Mouse (Mus musculus) cerebellum, adult 11-12 months (tissue): ENCODE measurements around the gene Heatr5b.

Source experiments
- DNase-seq: peaks from one replicate; pipeline ENCODE4 v3.0.0; 2022

Heatr5b gene

DNA sequence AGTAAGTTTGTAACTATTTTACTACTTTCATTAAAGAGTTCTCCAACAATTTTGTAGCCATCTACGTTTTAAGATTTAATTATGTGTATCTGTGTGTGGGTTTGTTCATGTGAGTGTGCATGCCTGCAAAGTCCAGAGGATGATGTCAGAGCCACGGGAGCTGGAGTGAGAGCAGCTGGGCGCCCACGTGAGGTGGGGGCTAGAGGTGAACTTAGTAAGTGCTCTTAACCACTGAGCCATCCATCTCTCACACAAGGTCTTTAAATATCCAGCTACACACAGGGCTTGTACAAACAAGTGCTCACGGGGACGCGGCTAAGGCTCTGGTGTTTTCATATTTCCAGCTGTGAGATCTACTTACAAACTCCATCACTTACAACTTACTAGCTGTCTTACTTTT, 69.1 kb downstream of the Heatr5b start:
- DNase-seq, result no peak

DNA sequence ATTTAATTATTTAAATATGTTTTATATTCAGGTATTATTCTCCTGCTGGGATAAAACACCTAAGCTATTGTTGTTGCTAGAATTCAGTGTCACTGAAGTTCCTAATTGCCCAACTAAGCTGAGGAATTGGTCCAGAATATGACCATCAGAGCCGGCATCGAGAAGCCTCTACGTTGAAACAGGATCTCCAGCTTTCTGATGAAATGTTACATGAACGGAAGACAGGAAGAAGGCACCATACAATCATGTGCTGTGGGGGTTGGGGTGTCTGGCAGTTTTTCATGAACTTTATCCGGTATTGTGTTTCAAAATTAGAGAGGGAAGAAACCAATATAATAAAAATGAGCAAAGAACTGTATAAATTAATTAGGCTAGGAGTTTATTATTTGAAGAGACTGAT, 71.9 kb downstream of the Heatr5b start:
- no peak for DNase-seq

DNA sequence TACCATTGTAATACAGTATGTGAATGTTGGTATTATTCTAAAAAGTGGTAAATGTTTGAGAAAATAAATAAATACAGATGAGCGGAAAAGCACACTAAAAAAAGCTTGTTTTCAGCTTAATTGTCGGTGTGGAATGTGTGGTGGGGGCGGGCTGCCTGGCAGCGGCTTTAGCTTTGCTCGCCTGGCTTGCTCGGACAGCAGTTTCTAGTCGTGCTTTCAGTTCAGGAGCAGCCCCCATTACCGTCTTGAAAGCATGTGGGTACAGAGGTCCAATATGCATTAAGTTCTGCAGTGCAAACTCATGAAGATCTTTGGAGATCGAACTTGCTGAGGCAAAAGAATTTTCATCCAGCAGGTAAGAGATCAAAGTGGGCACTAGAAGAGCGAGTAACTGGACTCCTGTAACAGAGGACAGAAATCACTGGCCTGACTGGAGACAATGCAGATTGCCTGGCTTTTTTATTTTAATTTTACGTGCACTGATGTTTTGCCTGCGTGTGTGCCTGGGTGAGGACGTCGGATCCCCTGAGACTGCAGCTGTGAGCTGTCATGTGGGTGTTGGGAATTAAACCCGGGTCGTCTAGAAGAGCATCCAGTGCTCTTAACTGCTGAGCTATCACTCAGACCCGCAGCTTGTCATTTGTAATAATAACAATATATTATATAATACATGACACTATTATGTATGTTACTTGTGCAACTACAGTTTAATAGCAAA, 82.1 kb downstream of the Heatr5b start:
- DNase-seq, result no peak

DNA sequence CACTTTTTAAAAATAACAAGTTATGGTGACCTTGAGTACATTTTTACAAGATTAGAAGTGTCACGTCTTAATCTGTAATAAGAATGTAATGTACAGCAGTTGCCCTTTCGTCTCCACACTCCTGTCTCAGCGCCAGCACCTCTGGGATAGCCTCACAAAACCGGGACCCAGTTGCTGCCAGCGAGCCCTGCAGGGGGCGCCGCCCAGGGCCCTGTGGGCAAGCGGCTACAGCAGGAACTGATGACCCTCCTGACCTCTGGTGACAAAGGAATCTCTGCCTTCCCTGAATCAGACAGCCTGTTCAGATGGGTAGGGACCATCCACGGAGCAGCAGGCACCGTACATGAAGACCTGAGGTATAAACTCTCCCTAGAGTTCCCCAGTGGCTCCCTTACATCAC, 83.1 kb downstream of the Heatr5b start:
- DNase-seq, result no peak

DNA sequence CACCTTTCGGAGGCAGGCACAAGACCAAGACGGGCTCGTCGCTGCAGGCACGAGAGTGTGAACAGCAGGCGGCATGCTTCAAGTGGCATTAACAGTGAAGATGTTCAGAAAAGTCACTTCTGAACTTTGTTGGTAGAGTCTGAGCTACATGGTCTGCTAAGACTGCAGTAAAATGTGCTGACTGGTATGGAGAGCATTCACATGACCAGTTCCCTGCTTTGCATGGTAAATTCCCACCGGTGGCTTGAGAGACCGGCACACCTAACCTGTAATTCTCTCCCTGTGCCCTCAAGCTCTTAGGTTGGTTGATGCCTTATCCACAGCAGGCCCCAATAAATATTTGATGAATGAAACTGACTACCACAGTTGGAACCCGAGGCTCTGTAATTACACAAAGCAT, 86.7 kb downstream of the Heatr5b start:
- DNase-seq, result no peak

DNA sequence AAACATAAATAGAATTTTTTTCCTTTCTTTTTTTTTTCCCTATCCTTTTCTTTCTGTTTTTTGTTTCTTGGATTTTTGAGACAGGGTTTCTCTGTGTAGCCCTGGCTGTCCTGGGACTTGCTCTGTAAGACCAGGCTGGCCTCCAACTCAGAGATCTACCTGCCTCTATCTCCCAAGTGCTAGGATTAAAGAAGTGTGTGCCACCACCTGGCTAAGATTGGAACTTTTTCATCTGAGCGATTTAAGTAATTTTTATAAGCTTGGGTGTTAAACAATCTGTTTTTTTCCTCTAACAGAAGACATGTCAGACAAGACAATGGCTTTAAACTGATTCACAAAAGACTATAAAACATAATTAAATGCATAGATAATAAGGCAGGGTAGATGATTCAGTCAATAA, 96.7 kb downstream of the Heatr5b start:
- DNase-seq, result no peak

DNA sequence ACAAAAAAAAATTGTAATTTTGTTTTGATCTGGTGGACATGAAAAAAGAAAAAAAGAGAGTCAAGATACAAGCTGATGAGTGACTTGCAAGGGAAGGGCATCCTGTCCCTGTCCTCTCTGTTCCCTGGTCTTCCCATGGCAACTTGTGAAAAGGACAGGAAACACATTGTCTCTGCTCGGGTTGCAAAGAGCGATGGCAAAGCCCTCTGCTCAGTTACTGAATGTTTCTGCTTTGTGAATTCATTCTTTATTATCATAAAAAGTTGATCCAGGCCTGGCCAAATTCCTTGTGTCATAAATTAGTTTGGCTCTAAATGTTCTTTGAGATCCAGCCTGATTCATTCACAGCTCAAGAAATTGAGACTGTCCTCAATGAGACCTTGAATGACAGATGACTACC, 97.4 kb downstream of the Heatr5b start:
- DNase-seq, result peak; percentile 21

DNA sequence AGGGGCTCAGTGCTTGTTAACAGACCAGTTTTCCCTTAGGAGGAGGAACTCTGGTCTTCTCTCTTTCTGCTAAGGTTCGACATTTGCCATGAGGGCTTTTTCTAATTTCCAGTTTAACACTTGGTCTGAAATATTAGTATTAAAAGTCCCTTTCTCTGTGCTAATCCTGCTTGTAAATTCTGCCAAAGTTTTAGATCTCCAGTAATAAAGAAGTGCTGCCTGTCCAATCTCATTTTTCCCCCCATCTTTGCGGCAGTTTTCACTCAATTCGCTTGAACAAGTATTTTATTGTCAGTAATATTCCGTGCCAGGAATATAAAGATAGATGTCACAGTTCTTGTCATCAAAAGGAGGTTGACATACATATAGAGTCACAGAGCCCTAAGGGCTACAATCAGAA, 98.1 kb downstream of the Heatr5b start, which contains the start of gene Strn:
TSS of gene Strn (minus strand) at position 101 of the 400 bp plus-strand sequence.
- no peak for DNase-seq

DNA sequence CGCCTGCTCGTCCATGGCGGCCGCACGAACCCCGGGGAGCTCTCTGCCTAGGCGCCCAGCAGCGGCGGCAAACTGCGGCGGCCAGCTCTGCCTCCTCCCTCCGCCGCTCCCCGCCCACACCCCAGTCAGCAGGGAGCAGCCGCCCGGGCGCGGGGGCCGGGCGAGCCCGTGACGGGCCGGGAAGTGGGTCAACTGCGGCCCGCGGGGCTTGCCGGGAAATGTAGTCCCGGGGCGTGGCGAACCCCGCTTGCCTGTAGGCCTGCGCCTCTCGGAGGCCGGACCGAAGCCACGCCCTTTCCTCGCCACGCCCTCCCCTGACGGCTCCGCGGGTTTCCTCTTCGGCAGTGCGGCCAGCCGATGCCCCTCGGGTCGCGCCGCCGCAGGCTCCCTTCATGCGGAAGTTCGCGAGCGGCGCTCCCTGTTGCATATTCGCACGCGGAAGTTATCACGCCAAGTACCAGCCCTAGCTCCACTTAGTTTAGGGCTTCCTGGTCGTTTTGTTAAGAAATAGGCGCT, 98.6 kb downstream of the Heatr5b start:
- DNase-seq, result peak; percentile 99

DNA sequence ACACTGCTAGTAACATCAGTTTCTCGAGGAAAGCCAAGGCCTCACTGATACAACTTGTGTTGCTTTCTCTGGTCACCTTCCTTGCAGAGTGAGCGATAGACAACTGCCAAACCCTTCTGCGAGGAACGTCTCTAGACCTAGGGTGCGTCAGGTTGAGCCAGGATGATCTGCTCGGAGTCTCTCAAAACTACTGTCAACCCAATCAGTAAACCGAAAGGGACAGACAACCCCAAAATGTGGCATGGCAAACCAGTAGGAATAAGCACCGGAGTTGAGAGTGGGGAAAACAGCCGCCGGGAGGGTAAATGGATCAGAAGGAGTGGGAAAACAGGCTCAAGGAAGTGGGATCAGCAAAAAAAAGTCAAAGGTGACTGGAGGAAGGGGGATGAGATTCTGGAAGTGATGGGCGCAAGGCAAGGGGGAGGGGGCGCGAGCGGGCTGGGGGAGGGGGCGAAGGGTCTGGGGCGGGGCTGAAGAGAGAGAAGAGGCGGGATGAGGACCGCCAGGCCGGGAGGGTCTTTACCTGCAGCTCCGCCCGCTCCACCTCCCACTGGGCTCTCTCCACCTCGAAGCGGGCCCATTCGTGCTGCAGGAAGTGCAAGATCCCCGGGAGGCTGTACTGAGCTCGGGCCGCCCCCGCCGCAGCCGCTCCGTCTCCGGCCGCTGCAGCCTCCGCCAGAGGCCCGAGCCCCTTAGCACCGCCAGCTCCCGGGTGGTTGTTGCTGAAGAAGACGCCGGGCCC, 99.3 kb downstream of the Heatr5b start:
- peak; percentile 52 for DNase-seq

DNA sequence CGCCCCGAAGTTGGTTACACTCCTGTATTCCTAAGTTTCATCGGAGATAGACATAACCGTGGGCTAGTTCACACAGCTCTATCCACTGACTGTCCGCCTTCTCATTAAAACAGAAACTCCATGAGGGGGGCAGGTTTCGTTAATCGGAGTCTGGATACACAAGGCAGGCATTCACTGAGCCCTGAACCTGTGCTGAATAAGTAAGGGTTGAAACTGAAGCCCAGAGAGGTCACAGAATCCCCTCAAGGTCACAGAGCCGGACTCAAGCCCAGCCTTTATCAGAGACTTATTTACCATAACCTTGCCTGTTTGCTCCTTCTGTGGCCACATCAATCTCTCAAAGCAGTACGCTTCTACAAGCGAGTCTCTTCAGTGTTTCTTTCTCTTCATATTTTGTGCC, 100.4 kb downstream of the Heatr5b start:
- DNase-seq, result no peak

DNA sequence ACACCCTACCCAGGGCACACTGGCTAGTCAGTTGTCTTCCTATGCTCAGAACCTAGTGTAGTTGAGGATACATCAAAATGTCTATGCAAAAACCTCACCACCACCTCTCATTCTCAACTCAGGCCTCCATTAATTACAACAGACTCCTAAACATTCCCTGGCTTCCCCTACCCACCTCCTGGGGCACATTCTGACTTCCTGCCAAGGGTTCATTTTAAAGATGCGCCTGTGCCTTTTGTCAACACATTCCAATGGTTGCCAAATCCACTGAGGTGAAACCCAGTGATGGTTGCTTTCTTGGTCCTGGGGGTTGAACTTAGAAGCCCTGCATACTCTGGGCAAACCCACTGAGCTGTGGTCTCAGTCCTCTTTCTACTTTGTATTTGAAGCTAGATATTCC, 103.1 kb downstream of the Heatr5b start:
- peak; percentile 36 for DNase-seq

DNA sequence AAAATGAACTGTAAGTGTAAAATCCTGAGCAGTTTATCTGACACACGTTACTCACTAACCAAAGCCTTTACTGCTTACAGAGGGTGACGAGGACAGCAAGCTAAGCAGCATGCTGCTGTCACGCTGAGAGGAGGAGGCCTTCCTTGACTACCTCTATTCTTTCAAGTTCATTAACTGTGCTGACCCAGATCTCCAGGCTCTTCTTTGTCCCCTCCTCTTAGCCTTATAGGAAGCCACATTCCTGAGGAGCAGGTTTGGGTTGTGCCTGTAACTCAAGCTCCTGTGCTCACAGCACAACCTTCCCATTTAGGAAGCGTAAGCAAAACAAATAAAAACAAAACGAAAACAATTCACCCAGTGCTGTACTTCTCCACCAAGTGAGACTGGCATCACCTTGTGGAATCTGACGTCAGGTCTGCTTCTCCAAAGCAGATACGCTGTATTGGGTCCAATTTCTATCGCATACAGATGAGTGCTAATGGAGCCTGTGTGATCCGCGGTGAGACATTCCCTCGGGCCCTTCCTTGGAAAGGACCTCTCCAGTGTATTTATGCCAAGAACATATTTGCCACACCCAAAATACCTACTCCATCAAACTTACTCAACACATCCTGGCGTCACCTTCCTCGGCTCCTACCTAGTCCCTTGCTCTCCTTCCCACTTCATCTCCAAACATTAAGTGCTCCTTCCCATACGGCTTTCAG, 108.3 kb downstream of the Heatr5b start:
- DNase-seq, result no peak

DNA sequence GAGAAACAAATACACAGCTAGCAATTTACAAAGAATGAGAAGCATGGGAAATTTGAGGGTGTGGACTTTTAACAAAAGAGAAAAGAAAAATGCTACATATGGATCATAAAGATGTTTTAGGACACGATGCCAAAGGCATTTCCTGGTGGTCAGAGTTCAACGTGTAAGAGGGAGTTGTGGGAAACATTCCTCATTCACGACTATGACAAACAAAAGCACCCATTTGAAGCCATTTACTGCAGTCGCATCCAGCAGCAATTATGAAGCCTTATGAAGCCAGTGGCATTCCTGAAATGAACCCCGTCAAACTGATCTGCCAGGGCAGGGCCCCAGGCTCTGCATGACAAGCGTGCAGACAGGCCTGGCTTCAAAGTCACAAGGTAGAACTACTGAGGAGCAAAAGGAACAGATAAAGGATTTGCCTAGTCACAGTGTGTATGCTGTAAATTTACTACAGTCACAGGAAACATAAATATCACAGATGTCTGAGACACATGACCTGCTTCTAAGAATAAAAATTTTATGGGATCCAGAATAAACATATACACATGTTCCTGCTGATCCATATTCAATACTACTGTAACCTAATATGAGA, 110.6 kb downstream of the Heatr5b start:
- DNase-seq, result no peak

DNA sequence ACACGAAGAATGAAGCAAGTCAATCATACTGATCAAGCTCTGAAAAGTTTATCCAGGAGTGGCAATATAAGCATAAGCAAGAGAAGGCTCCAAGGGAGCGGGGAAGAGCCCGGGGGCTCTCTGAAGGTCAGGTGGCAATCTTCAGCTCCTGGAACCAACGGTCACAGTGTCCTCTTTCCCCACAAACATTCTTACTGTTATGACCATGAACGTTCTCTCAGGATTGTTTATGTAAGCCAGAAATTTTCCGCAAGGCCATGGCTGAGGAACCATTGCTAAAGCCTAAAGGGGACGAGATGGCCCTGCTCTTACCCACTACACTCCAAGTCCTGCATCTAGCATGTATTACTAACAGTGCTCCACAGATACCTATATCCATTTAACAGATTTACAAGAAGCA, 113.5 kb downstream of the Heatr5b start:
- no peak for DNase-seq

DNA sequence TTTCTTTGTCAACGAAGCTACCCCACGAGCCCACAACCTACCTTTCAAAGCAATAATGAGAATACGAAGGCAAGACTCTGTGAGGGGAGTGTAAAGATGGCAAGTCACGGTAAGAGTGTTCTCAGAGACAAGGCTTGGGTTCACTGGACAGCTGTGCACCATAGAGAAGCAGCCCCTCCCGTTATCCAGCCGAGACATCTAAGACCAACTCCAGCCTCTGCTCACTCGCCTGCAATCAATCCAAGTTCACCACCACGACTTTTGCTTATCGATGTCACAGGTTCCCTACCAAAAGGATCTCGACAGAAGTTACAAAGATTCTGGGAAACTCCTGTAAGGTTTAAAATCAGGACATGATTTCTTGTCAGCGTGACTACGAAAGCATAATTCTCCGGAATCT, 116.1 kb downstream of the Heatr5b start:
- DNase-seq, result no peak

DNA sequence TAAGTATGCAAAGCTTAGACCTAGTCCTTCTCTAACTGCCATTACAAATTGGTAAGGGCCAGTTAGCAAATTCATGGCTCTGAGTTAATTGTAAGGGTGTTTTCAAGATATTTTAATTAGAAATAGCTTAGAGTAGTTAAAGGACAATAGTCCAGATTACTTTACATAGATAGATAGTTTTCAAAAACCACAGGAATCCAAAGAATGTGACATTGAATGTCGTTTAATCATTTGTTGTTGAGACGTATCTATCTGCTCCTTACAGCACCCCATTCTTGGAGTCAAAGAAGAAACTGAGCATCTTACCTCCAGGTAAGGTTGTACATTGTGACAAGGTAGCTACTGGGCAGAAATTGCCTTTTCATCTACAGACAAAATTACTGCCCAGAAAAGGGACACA, 124.9 kb downstream of the Heatr5b start:
- no peak for DNase-seq

DNA sequence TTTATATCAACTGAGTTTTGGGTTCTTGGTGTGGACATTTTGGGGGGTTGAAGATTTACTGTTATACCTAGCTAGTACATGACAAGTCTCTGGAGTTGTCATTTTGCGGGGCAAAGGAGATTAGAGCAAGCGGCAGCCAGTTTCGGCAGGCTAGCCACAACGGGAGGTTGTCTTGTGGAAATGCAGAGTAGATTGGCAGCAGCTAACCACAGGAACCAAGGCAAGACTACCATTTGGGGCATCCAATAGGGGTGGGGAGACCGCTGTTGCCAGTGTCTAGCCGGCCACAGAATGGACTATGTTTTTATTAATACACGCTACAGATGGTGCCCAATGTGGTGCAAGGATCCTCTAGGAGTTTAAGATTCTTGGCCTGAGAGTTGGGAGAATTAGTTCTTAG, 126.7 kb downstream of the Heatr5b start:
- no peak for DNase-seq

DNA sequence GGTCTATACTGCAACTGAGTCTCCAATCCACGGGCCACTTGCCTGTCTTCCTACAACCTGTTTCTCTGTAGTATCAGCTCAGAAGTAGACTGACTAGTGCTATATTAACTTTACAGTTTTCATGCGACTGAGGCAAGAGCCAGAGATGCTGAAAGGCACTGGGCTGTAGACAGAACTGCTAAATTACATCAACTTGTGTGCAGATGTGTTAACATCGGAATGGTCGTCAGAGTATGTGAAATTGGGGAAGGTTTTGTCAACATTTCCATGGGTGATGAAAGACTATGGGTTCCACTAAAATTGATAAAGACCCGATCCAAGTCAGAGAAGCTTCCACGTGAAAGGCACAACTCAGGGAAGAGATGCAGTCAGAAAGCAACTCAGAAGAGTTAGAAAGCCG, 132.2 kb downstream of the Heatr5b start:
- DNase-seq, result no peak
